Mouse (Mus musculus) liver, embryonic 14.5 days (tissue): Measurements from ENCODE around the gene Lsg1.

Source experiments
- CTCF ChIP-seq: IDR thresholded peaks from 2 replicates; pipeline ENCODE4 v1.5.1; 2016; ENCODE audit warnings: antibody characterized with exemption, low read depth, control low read depth
- EP300 ChIP-seq: IDR thresholded peaks from 2 replicates; pipeline ENCODE4 v1.6.1; 2016; ENCODE audit warnings: antibody characterized with exemption, low read depth

DNA sequence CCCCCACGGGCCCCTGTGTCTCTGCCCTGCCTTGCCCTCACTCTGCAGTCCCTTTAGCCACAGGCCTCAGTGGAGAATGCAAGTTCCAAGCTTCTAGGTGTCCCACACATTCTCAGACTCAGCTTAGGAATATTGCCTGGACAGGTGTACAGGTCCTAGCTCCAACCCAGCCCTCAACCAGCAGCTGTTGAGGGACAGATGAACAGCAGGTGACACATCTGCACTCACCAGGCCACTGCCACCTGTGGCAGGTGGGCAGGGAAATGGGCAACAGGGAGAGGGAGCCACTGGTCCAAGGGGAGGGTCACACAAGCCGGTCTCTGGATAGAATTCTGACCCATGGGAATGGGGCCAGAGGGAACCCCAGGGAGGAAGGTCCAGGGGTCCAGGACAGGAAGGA, 59.5 kb downstream of the Lsg1 start:
- no peak for TF ChIP-seq CTCF
- TF ChIP-seq EP300: no peak
